Mouse (Mus musculus) adrenal gland, postnatal 10 days (tissue): ENCODE results near the gene Hpcal1. TPM values are rescaled to one million over a fixed set of nuclear protein-coding genes. Genes with fewer than 3 reads are reported as not detected.
A peak's percentile ranks its signal among the peaks of the same experiment; 100 is the strongest.

Source experiments
- DNase-seq: peaks from one replicate; pipeline ENCODE4 v3.0.0; 2021; ENCODE audit warnings: mixed read lengths
- long read RNA-seq, 2 experiments: library from polyadenylated mRNA; stranded (forward); transcript quantifications; one replicate each; pipeline ENCODE4 v2.0.0; 2021
- total RNA-seq, 2 experiments: library from RNA; stranded (reverse); gene quantifications; 2 replicates each; pipeline ENCODE4 v1.2.3; 2021

The Hpcal1 gene
- 10 to 100 TPM; 25.4 to 26.2 TPM for total RNA-seq
- long read RNA-seq, experiment 1, transcript Hpcal1-201 (4 exons, 1,526 nt): major isoform, 30 of 42 reads
- long read RNA-seq, experiment 1, partial matches to known transcripts: 0 of 42 reads
- long read RNA-seq, experiment 1, other reads (novel, unspliced or antisense): 10 of 42 reads
- long read RNA-seq, experiment 2, transcript Hpcal1-201 (4 exons, 1,526 nt): major isoform, 19 of 28 reads
- long read RNA-seq, experiment 2, partial matches to known transcripts: 2 of 28 reads
- long read RNA-seq, experiment 2, other reads (novel, unspliced or antisense): 7 of 28 reads

DNA sequence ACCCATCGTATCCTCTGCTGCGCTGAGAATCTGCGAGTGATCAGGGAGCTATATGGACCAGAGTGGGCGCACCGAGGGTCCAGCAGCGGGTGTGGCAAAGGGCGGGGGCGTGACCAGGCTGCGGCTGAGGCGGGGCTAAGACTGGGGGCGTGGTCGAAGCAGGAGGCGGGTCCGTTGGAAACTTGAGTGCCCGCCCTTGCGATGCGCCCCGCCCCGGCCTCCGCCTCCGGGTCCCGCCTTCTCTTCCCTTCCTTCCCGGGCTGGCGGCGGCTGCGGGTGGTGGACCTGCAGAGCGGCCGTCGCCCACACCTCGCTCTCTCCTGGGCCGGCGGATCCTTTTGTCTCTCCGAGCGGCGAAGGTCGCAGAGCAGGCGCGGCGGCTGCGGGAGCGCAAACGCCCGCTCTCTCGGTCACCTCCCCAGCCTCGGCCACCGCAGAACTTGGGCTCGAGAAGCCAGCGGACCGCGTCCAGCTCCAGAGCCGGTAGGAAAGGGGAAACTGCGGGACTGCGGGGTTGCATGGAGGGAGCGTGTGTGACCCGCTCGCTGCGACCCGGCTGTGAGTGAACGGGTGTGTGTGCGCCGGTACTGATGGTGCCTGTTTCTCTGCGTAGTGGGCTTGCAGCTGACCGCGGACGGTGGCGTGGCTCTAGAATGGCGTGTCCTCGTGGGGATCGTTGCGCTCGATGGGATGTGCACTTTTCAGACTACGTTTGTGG, at the start of gene Hpcal1:
Hpcal1 (plus strand) TSS at position 293 of the 718 bp plus-strand sequence.
- DNase-seq: peak; percentile 99

DNA sequence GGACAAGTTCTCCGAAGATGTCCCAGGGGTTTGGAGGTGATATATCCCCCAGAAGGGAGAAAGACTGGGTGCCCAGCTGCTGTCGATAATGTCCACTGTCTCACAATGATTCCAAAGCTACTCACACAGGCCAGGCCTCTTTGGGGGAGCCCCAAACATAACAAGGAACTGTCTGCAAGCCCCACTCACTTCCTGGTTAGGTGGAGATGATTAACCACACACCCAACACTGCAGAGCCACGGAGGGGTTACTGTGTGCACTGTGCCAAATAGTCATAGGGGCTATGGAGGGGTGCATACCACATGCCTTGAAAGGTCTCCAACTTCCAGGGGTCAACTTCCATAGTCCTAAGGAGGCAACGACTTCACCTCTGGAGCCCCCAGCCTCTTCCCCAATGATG, 49.4 kb upstream of the Hpcal1 start:
- no peak for DNase-seq

DNA sequence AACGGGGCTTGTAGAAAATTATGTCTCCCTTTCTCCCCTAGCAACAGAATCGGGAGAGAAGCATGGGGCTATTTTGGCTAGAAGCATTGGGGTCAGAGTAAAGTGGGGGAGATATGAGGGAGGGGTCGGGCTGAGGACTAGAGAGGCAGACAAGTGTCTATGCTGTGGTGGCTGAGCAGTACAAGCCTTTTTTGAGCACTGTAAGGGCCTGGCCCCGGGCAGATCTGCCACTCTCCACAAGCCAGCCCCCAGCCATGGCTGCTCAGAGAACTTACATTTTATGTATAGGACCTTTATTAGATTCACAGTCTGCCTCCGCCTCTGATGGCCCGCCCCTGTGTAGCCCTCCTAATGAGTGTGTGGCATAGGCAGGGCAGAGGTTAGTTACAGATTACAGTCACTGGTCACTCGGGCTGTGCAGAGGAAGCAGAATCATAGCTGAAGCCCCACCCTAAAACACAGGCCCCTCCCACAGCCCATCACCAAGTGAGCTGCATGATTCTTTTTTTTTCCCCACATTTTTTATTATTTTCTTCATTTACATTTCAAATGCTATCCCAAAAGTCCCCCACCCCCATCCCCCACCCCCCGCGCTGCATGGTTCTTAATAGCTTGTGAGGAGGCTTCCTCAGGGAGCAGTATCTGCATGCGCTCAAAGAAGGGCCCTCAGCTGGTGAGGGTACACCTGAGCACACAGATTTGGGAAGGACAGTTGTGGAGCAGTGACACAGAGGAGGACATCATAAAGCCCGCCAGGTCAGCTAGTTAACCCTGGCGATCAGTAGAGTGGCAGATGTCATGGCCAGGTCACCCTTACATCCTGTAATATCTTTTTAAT, 46.1 kb upstream of the Hpcal1 start:
- no peak for DNase-seq

DNA sequence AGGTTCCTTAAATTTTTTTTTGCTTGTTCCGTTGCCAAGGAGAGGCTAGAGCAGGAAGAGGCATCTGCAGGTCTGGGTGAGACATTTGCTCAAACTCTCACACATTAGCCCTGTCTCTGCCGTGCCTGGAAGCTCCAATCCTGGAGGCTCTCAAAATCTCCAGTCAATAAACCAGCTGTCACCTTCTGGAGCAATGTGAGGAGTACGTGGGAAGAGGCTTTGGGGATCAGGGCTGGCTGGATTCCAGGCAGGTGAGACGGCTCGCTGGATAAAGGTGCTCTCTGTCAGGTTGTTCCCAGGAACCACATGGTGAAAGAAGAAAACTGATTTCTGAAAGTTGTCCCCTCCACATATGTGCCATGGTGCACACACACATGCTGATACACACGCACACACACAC, 44.2 kb upstream of the Hpcal1 start:
- no peak for DNase-seq

DNA sequence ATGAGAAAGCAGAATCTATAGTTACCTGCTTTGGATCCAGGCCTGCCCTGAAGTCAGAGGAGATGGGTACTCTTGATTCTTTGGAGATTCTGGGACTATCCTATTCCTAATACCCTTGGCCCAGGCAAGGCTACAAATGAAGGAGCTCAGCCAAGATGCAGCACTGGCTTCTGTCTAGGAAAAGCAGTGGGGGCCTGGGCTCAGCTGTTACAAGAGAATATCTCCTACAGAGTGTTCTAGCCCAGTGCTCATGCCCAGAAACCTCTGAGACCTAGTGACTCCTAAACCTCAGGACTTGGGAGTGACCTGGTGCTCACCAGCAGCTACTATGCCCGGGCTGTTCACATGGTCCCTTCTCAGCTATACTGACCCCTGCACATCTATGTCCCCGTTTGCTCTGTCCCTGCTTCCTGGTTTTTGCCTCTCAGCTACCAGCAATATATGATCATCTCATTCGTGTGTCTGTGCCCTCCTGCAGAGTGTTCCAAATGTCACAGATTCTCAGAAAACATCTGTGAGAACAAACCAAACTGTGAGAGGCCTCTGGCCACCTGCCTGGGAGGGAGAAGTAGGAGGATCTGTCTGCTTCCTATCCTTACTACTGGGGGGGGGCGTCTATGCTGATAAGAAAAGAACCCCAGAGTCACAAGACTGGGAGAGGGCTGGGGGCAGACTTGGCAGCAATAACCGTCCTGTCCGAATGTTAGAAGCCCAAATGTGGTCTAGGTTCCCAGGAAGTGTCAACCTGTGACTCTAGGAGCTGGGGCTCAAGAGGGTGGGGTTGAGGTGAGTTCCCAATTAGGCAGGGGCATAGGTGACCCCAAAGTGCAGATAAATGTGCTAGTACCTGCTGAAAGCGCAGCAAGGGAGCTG, 39.2 kb upstream of the Hpcal1 start:
- no peak for DNase-seq

DNA sequence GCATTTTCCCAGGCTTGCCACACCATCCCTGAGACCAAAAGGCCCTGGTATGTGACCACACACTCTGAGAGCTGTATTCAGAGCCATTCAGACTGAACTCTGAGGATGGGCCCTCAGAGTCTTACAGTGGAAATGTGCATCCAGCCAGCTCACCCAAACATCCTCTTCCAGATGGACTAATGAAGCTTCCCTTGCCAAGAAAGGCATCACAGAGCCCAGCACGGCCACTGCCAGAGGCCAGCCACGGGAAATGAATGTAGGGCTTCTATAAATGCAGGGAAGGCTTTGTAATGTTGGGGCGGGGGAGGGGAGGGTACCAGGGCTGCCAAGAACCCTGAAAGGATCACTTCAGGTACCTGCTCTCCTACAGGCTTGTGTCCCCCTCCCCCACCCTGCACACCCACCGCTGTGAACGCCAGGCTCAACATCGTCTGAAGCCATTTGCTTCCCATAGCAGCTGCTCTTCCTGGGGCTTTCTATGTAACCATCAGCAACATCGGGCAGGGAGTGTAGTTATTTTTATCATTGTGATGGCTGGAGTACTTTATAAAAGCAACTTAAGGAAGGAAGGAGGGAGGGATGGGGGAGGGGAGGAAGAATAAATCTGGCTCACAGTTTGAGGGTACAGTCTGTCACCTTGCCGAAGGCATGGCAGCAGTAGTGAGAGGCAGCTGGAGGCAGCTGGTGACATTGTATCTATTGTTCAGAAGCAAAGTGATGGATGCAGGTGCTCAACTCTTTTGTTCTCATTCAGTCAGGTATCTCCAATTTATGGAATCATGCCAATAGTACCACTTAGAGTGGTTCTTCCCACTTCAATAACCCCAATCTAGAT, 38.2 kb upstream of the Hpcal1 start:
- DNase-seq: no peak

DNA sequence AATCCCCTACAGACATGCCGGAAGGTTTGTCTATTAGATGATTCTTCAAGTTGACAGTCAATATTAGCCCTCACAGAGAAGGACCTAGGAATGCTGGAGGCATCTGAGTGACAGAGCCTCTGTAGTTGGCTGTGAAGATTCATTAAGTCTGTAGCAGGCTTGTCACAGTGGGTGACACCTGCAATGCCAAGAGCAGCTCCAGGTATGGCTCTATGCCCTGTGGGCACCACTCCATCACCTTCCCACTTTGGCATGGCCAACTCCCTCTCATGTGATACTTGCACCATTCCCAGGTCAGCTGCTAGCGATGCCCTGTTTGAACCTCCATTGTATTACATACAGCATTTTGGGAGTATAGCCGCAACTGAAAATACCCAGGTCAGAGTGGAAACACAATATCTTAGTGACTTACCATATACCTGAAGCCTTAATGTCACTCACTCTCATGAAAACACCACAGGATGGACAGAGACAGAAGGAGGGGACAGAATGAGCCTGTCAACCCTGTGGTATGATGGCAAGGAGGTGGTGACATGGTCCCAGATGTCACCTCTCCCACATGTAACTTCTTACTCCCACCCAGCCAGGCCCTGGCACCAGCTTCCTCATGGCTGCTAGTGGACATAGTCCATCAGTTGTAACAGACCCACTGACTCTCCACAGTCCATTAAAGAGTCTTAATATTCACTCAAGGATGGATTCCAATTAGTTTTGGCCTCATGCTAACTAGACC, 37.4 kb upstream of the Hpcal1 start:
- DNase-seq: no peak

DNA sequence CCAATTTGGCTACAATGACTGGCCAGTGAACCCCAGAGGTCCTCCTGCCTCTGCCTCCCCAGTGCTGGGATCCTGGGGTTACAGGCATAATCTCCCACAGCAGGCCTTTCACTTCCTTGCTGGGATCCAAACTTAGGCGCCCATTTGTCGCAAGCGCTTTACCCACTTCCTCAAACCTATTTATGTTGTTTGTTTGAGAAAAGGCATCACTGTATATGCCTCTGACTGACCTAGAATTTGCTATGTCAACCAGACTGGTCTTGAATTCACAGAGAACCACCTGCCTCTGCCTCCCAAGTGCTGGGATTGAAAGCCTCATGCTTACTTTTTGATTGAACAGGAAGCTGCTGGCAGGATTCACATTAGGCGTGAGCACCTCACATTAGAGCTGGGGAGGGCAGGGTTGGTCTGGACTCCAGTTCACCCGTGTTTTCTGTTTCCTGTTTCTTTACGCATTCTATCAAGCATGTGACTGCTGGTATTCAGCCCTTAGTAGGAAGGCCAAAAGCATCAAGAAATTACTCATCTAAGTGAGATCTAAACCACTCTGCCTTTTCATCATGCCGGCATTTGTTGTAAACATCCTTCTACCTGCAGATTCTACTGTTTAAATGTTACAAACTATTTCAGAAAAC, 33.0 kb upstream of the Hpcal1 start:
- DNase-seq: no peak

DNA sequence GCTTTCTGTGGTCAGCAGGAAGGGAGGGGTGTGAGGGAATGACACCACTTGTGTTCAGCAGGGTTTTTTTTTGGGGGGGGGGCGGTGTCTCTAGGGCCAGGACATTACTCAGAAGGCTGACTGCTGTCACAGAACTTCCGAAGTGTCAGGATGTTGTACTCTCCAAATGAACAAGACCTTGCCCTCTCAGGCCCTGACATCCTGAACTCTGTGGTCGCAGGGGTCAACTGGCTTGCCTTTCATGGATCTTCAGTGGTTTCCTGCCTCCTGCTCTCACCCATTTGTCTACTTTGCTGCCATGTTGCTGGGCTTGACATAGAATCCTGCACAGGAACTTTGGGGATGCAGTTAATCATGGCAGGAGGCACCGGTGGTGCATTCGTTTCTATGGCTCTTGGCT, 32.1 kb upstream of the Hpcal1 start:
- DNase-seq: no peak

DNA sequence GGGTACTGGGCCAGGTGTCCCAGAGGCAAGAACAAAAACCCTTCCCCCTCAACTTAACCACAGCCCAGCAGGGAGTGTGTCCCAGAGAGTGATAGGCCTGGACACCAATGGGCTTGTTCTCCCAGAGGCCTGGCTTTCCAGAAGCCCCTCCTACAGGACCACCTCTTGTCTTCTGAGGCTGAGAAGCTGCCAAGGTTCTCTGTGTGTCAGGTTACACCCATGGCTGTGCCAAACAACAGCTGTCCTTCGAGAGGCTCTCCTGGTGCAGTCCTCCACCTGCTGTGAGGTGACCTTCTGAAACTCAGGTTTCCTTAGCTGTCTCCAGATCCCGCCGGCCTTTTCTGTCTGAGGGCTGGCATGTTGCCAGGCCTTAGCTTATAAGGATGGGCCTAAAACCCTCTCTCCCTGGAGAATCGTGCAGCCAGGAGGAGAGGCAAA, 29.2 kb upstream of the Hpcal1 start:
- peak; percentile 26 for DNase-seq

DNA sequence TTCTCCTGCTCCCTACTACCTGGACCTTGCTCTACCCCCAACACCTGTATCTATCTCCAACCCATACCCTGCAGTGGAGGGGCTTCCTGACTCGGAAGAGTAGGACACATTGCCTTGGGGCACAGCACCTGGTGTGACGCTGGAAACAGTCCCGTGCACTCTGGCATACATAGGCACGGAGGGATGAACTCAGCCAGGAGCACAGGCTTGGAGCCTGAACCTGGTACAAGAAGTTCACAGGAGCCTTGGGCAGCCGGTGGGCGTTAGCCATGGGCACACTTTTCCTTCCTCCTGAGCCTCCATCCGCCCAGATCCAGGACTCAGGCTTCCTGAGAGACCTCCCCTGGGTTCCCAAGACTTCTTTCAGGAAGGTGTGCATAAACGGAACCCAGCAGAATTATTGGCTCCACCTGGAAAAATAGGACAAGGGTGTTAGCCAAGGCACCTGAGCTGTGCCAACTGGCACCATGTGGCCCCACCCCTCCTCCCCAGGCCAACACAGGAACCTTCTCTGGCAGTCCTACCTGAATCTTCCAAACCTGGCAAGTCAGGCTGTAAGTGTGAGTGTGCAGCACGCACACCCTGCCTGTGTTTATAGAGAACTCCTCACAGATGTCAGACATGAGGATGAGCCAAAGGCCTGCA, 26.5 kb upstream of the Hpcal1 start:
- no peak for DNase-seq

DNA sequence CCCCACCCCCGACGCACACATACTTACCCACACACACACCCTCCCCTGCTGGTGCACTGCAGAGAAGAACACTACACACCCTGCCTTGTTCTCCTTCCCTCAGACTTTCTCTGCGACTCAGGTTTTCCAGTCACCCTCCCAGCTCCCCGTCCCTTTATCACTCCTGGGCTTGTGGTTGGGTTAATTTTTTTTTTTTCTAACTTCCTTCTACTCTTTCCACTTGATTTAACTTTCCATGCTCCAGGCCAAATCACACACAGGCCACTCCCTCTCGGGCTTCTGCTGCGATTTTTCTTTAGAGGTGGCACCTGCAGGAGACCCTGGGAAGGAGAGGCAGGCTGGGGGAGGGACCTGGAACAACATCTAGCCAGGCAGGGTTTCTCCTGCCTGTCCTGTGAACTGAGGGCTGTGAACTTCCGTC, 24.7 kb upstream of the Hpcal1 start:
- no peak for DNase-seq

DNA sequence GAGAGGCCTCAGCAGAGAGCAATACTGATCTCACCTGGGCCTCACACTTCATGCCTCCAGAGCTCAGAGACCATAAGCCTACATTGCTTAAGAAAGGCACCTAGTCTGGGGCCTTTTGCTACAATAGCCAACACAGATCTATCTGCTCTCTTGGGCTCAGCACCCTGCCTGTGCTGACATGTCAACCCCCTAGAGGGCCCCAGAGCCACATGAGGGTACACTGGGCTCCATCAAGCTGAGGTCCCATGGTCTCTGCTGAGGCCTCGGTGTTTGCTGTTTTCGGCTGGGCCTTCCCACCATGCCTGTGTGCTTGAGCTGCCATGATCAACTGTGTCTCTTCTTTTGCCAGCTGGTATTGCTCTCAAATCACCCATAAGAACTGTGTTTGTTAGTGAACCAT, 24.0 kb upstream of the Hpcal1 start:
- peak; percentile 22 for DNase-seq

DNA sequence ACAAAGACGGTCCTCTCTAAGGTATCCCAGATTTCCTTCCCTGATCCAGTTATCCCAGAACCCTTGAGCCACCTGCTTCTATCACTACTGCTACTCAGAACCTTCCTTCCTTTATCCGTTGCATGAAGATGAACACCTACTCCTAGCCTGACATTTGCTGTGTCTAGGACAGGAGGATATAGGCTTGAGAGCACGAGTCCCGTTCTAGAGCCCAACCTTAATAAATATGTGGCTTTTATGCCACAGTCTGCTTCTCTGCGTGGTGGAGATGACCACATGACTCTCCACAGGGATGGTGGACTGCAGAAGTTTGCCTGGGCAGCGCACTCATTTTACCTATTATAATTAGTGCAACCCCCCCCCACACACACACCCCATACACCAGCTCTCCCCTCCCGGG, 16.9 kb upstream of the Hpcal1 start:
- no peak for DNase-seq

DNA sequence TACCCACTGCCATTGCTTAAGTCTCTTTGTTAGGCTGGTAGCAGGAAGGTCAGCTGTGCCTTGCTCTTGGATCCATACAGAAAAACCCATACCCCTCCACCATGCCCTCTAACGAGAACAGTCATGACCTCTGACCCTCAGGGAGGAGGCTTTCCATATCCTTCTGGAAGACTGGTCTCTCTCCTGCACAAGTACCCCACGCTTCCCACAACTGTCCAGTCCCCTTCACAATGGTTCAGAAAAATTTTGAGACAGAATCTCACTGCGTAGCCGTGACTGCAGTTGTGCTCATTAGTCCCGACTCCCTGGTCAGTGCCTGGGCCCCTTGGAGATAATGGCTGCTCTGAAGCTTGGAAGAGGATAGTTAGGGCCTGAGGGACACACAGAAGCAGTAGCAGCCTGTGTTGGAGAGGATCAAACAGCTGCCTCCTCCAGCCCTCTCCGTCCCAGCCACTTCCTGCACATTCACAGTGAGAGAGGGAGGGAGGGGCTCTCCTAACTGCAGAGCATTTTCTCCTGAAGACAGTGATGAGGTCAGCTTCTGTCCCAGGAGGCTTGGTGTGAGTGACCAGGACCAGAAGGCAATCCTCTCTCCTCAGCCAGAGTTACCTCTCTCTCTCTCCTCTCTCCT, 16.4 kb upstream of the Hpcal1 start:
- no peak for DNase-seq

DNA sequence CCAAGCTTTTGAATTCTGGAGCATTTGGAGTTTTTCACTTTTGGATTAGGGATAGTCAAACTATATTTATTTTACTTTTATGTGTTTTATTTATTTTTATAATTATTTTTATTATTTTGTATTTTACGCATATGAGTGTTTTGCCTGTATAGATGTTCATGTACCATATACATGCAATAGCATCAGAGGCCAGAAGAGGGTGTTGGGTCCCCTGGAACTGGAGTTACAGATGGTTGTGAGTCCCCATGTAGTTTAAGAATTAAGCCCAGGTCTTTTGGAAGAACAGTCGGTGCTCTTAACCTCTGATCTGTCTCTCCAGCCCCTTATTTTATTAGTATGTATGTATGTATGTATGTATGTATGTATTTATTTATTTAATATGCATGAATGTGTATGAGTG, 12.9 kb upstream of the Hpcal1 start:
- DNase-seq: no peak

DNA sequence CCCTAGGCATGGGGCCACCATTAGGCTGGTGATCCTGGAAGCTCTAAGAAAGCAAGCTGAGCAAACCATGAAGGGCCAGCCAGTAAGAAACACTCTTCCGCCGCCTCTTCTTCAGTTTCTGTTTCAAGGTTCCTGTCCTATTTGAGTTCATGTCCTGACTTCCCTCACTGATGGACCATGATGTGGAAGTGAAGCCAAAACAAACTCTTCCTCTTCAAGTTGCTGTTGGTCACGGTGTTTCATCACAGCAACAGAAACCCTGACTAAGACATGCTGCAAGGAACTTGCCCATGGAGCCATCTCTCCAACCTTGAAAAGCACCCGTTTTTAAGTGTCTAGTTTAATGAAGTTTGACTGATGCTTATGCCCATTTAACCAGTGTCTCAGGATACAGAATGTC, 11.1 kb upstream of the Hpcal1 start:
- no peak for DNase-seq

DNA sequence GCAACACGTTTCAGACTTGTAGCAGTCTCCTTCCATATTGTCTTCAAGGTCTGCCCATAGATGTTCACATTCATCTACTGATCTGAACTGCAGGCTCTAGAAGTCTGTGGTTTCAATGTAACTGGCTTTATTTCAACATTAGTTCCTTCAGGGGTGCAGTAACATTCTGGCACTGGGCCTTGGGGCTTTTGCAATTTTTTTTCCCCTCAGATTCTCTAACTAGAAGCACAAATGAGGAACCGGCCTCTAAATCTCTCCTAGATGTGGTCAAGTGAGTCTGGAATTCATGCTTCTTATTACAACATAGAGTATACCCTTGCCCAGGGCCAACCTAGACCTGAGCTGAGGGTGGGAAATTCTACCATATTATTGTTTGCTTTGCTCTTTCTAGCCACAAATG, 8.5 kb upstream of the Hpcal1 start:
- no peak for DNase-seq

DNA sequence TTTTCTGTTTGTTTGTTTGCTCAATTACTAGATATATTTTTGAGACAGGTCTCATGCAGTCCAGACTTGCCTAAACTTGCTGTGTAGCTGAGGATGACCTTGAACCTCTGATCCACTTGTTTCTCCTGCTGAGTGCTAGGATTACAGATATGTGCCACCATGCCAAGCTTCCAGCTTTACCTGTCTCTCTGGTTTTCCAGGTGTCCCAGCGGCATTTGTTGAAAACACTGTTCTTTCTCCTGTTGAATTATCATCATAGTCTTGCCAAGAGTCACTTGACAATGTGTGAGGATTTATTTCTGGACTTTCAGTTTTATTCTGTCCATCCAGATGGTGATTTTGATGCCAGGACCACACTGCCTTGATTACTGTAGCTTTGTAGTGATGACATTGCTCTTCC, 6.3 kb upstream of the Hpcal1 start:
- no peak for DNase-seq
